In genomic region chr10:56227771-56228275, GRCm38 (mm10) we compare ENCODE assay signal across 8 mouse cellular contexts. TPM values are rescaled to one million over a fixed set of nuclear protein-coding genes. Genes with fewer than 3 reads are reported as not detected.
DNase-seq lines count a peak whose midpoint lies in the region; ATAC-seq and TF ChIP-seq lines count a peak whose summit lies in the region.

No protein-coding gene starts in this region.

- H3K9ac ChIP-seq in embryonic facial prominence, embryonic 11.5 days (replicated peaks; ENCODE audit: low read length) = no peak overlapping the region
- H3K9ac ChIP-seq in intestine, postnatal 0 days (ENCODE audit: low read depth, low read length) = no peak overlapping the region
- H3K9ac ChIP-seq in neural tube, embryonic 15.5 days (replicated peaks) = peak overlapping the region; percentile 72

- no peaks in the 10 kb centered on the region for H3K9me3 ChIP-seq in embryonic facial prominence, embryonic 11.5 days (replicated peaks; ENCODE audit: control insufficient read depth, low read length)
- H3K9me3 ChIP-seq in intestine, postnatal 0 days (ENCODE audit: control insufficient read depth) = no peaks in the 10 kb centered on the region
- no peaks in the 10 kb centered on the region for H3K9me3 ChIP-seq in neural tube, embryonic 15.5 days (replicated peaks)

- no peaks in the 10 kb centered on the region for H3K36me3 ChIP-seq in embryonic facial prominence, embryonic 11.5 days (replicated peaks; ENCODE audit: control insufficient read depth, insufficient read depth, low read depth, low read length)
- no peaks in the 10 kb centered on the region for H3K36me3 ChIP-seq in intestine, postnatal 0 days (ENCODE audit: control insufficient read depth, insufficient read depth)
- no peaks in the 10 kb centered on the region for H3K36me3 ChIP-seq in neural tube, embryonic 15.5 days

- no peaks in the 10 kb centered on the region for H3K27me3 ChIP-seq in embryonic facial prominence, embryonic 11.5 days (ENCODE audit: control insufficient read depth, insufficient read depth, low read length)
- H3K27me3 ChIP-seq in intestine, postnatal 0 days (replicated peaks; ENCODE audit: control insufficient read depth, insufficient read depth, low read length) = no peaks in the 10 kb centered on the region
- H3K27me3 ChIP-seq in neural tube, embryonic 15.5 days (replicated peaks) = no peaks in the 10 kb centered on the region

- peak overlapping the region; percentile 53 for H3K4me2 ChIP-seq in embryonic facial prominence, embryonic 11.5 days (ENCODE audit: low read depth, low read length)
- H3K4me2 ChIP-seq in intestine, postnatal 0 days (replicated peaks; ENCODE audit: low read depth) = peak overlapping the region; percentile 64
- H3K4me2 ChIP-seq in neural tube, embryonic 15.5 days = peak overlapping the region; percentile 64

- WGBS in embryonic facial prominence, embryonic 11.5 days = 76% methylated on average over 8 of the region's 8 CpGs
- WGBS in intestine, postnatal 0 days = 72% methylated on average over 8 of the region's 8 CpGs
- 78% methylated on average over 8 of the region's 8 CpGs for WGBS in neural tube, embryonic 15.5 days

- TF ChIP-seq CTCF in intestine, postnatal 0 days (IDR thresholded peaks at IDR 0.05; ENCODE audit: low read depth) = no peak

- peak overlapping the region; percentile 47 for H3K4me3 ChIP-seq in embryonic facial prominence, embryonic 11.5 days (ENCODE audit: low read depth, low read length)
- peak overlapping the region; percentile 55 for H3K4me3 ChIP-seq in intestine, postnatal 0 days (ENCODE audit: low read depth, low read length)
- peak overlapping the region; percentile 58 for H3K4me3 ChIP-seq in neural tube, embryonic 15.5 days (replicated peaks)

- no peak for ATAC-seq in embryonic facial prominence, embryonic 11.5 days (replicated peaks; ENCODE audit: insufficient number of reproducible peaks, low FRiP score, low TSS enrichment, low read depth)
- no peak for ATAC-seq in intestine, postnatal 0 days
- peak; percentile 54 for ATAC-seq in neural tube, embryonic 15.5 days (ENCODE audit: low FRiP score)

- H3K27ac ChIP-seq in embryonic facial prominence, embryonic 11.5 days (replicated peaks; ENCODE audit: low read depth, low read length) = no peak overlapping the region
- H3K27ac ChIP-seq in intestine, postnatal 0 days (ENCODE audit: low read depth, low read length) = no peak overlapping the region
- peak overlapping the region; percentile 89 for H3K27ac ChIP-seq in neural tube, embryonic 15.5 days (replicated peaks)

- no peaks in the 10 kb centered on the region for H3K4me1 ChIP-seq in embryonic facial prominence, embryonic 11.5 days (ENCODE audit: control insufficient read depth, insufficient read depth, low read length)
- no peaks in the 10 kb centered on the region for H3K4me1 ChIP-seq in intestine, postnatal 0 days (replicated peaks; ENCODE audit: control insufficient read depth, insufficient read depth, low read length)
- peaks cover 13% of the 10 kb centered on the region for H3K4me1 ChIP-seq in neural tube, embryonic 15.5 days

- peak; percentile 10 for DNase-seq in layer of hippocampus, adult 11-12 months (ENCODE audit: low spot score)
- no peak for DNase-seq in layer of hippocampus, postnatal 36 days
- peak; percentile 45 for DNase-seq in NIH3T3 (ENCODE audit: low read depth)
- no peak for DNase-seq in embryonic facial prominence, embryonic 11.5 days (ENCODE audit: low spot score)
- no peak for DNase-seq in layer of hippocampus, adult 9-10 months (ENCODE audit: low spot score)
- DNase-seq in spleen, adult 18-20 months = no peak

RNA-seq across cellular contexts. Expression of gene Tbc1d32, which starts 0.7 kb away (rescaled TPM):
- 1 to 10 TPM; 8.1 to 10.0 TPM for total RNA-seq in layer of hippocampus, postnatal 36 days (2021)
- 4.0 and 4.1 TPM in 2 replicates for polyA plus RNA-seq in embryonic facial prominence, embryonic 11.5 days (2014; fragmentation: Nextera tagmentation; extraction: Ambion mirVana)
- 1.3 and 1.4 TPM in 2 replicates for polyA plus RNA-seq in intestine, postnatal 0 days (2015; fragmentation: Nextera tagmentation; extraction: Ambion mirVana)
- polyA plus RNA-seq in neural tube, embryonic 15.5 days (2015; fragmentation: Nextera tagmentation; extraction: Ambion mirVana) = 2.0 and 2.9 TPM in 2 replicates

Comparison
In these comparisons a context has a peak if more than half of its experiments do, and no peak if none do; other contexts are left out.
1. DNase-seq: peak in layer of hippocampus, adult 11-12 months (single experiment) and NIH3T3 (single experiment); none in layer of hippocampus, postnatal 36 days (0 of 2), embryonic facial prominence, embryonic 11.5 days (single experiment), layer of hippocampus, adult 9-10 months (single experiment) and spleen, adult 18-20 months (0 of 2).
2. Peak in every context shown above with its lines, with median percentiles within 50 percentile points of each other: H3K4me2 ChIP-seq and H3K4me3 ChIP-seq.